Mouse (Mus musculus): ENCODE results near the gene Mettl15.

The Mettl15 gene

DNA sequence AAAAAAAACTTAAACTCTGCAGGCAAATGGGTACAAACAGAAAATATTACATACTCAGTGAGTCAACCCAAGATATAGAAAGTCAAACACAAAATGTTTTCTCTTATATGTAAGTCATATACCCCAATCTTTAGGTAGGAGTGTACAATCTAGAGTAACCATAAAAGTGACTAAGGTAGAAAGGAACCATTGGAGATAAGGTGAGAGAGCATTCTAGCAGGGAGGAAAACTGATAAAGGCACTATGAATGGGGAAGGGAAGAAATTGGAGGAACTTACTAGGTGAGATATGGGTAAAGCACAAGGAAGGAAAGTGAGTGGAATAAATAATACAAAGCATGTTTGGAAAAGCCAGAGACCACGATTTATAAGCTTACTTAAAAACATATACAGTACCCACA, 122.0 kb downstream of the Mettl15 start:
- no peak for DNase-seq (ENCODE audit: low spot score in 2 of 2)

- no peak for DNase-seq (ENCODE audit: low spot score in 2 of 2)
Measured at GRCm38 (mm10) chr2:109156131-109156530, 124.4 kb downstream of the Mettl15 start.

- no peak for DNase-seq (ENCODE audit: low spot score in 2 of 2)
Measured at GRCm38 (mm10) chr2:109153402-109154050, 127.0 kb downstream of the Mettl15 start.

GRCm38 (mm10) chr2:109147292-109147691, 133.3 kb downstream of the Mettl15 start:
- DNase-seq (ENCODE audit: low spot score in 2 of 2): no peak

DNA sequence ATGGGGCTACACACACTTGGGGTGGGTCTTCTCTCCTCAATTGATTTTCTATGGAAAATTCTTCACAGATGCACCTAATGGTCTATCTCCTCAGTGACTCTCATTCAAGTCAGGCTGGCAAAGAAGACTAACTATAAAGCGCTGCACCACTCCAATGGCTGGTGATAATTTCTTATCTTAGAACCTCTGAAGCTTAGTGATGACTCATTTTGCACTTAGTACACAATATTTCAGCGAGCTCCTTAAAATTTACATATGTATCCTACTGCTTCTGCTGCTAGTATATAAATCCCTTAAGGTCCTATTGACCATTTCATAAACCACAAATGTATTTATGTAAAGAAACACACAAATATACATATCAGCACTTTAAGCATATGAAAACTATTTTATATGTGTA, 136.1 kb downstream of the Mettl15 start:
- DNase-seq (ENCODE audit: low spot score in 2 of 2): no peak

DNA sequence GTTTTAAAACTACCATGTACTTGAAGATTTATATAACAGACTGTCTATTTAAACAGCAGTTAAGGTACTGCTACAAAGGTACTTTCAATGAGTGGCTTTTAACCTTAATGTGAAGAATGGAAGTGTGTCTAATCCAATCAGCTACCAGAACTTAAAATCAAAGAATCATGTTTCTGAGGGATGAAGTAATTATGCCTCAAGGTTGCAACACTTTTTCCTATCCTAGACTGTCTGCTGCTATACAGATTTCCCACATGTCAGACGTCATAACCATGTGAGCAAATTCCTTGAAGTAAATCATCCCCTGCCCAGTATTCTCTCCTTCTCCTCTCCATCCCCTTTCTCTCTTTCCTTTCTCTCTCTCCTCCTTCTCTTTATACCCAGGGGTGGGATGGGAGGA, 140.2 kb downstream of the Mettl15 start:
- DNase-seq (ENCODE audit: low spot score in 2 of 2): no peak

DNA sequence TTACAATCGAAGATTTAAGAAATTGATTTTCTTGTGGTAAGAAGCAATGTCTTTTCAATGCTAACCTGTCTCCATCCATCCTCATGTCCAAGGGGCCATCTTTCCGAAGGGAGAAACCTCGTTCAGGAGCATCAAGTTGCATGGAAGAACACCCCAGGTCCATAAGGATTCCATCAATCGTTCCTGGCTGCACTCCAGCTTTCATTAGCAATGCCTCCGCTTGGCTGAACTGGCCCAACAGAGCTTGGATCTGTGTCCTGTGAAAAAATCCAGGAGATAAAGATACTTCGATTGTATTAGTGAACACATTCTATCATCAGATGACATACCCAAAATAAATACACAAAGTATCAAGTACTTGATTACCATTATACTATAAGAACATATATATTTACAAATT, 143.3 kb downstream of the Mettl15 start:
- DNase-seq (ENCODE audit: low spot score in 2 of 2): no peak

DNA sequence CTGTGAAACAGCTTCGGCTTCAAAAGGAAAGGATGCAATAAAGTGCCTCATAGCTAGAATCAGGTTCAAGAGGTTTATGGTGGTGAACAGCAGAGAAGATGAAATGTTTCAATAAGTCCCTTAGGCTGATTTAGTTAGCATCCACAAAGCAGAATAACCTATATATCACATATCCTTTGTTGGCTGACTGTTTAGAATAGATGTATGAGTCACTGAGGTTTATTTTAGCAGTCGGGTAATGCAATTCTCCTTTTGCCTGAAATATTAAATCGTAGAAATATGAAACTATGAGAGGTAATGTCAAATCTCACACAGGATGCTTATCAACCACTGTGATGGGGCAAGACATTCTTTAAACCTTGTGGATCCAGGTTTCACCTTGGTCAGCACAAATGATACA, 149.8 kb downstream of the Mettl15 start:
- DNase-seq (ENCODE audit: low spot score in 2 of 2): no peak

- DNase-seq (ENCODE audit: low spot score in 2 of 2): no peak
Measured at GRCm38 (mm10) chr2:109129921-109130320, 150.6 kb downstream of the Mettl15 start.

GRCm38 (mm10) chr2:109105773-109106484, 174.6 kb downstream of the Mettl15 start:
- no peak for DNase-seq (ENCODE audit: low spot score in 2 of 2)

DNA sequence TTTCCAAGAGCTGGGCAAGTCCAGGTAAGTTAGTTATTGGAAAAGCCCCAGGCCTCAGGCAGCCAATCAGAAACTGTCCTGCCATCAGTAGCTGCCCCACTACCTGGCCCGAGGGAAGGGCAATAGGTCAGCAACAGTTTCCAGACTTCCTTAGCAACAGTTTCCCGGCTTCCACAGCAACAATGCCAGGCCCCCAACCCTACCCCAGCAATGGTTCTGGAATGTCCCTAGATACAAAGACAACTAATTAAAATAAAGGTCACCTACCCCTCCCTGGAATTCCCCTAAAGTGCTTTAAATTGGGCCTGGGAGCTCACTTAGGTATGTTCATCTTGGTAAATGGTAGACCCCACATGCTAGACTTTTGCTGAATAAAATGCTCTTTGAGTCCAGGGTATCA, 230.9 kb downstream of the Mettl15 start:
- DNase-seq (ENCODE audit: low spot score in 2 of 2): no peak

Data from spleen, postnatal 36 days (tissue).